9 mouse cellular contexts compared by ENCODE assay signal in the genomic region with DNA sequence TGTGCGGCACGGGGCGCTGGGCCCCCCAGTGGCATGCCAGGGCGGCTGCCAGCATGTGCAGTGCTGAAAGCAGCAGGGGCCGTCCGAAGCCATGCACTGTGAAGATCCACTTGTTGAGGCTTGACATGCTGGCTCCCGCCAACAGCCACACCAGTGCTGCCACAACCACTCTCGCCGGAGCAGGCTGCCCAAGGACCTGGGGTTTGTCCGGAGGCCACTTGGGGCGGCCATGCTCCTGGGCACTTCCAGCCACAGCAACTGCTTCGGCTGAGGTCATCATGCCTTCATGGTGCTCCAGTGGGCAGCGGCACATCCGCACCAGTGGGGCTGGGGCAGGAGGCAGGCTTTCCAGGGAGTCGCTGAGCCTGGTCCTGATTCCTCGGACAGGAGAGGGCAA. TPM values are rescaled to one million over a fixed set of nuclear protein-coding genes. Genes with fewer than 3 reads are reported as not detected.
DNase-seq lines count a peak whose midpoint lies in the region; ATAC-seq and TF ChIP-seq lines count a peak whose summit lies in the region.
"Had no signal": no experiment of that assay in that cellular context is flagged by ENCODE, and none has a peak within 500 bp of the region (broad histone marks: within the 10 kb centered on the region; RNA-seq: fewer than 3 reads in every experiment).

No protein-coding gene starts in this region.

- peak overlapping the region; percentile 80 for H3K4me2 ChIP-seq in CH12.LX (ENCODE audit: insufficient read depth, low read depth, poor library complexity, severe bottlenecking)
- H3K4me2 ChIP-seq in heart, embryonic 12.5 days, result peak overlapping the region; percentile 93
- H3K4me2 ChIP-seq in stomach, embryonic 15.5 days, result peak overlapping the region; percentile 83

- peaks cover 13% of the 10 kb centered on the region for H3K27me3 ChIP-seq in CH12.LX (replicated peaks)
- no peaks in the 10 kb centered on the region for H3K27me3 ChIP-seq in heart, embryonic 12.5 days (replicated peaks)
- H3K27me3 ChIP-seq in stomach, embryonic 15.5 days (replicated peaks), result peaks cover 7% of the 10 kb centered on the region; the same call in 1 of the 2 replicates

- no peak; the same call in 1 of the 2 replicates for TF ChIP-seq RAD21 in CH12.LX (IDR thresholded peaks at IDR 0.05; ENCODE audit: low read depth, low read length)

- H3K36me3 ChIP-seq in CH12.LX (replicated peaks in 1 of 2; ENCODE audit: control insufficient read depth in 1 of 2, insufficient read depth in 1 of 2, low read length in 1 of 2), result peaks cover 0 to 8% of the 10 kb centered on the region in 2 experiments
- H3K36me3 ChIP-seq in heart, embryonic 12.5 days, result peaks cover 10% of the 10 kb centered on the region
- H3K36me3 ChIP-seq in stomach, embryonic 15.5 days, result no peaks in the 10 kb centered on the region

- no peaks in the 10 kb centered on the region for H3K9me3 ChIP-seq in CH12.LX (replicated peaks; ENCODE audit: low read length)
- H3K9me3 ChIP-seq in heart, embryonic 12.5 days (replicated peaks), result no peaks in the 10 kb centered on the region
- no peaks in the 10 kb centered on the region for H3K9me3 ChIP-seq in stomach, embryonic 15.5 days

- no peak for TF ChIP-seq EP300 in CH12.LX (IDR thresholded peaks at IDR 0.05; ENCODE audit: low read length)

- TF ChIP-seq POLR2A in CH12.LX (IDR thresholded peaks at IDR 0.05; ENCODE audit: low read depth, low read length), result no peak

- no peaks in the 10 kb centered on the region for H3K79me2 ChIP-seq in CH12.LX (replicated peaks; ENCODE audit: control insufficient read depth, extremely low read depth, insufficient read depth, poor library complexity, severe bottlenecking)

- dilution Hi-C loops in CH12.LX (cut with MboI; ENCODE audit: extremely low pct_ligation_motif_present, extremely low pct_unique_long_range_greater_than_20kb, low sequenced_read_pairs), result no loop called here

- in situ Hi-C loops in CH12.LX (cut with MboI; ENCODE audit: low pct_ligation_motif_present, low pct_unique_long_range_greater_than_20kb, low sequenced_read_pairs), result loop anchor here (25.0 kb wide), 1 partner anchor 376 kb away; a partner anchor contains a TSS

- peak overlapping the region; percentile 61 to 83 (median 75) for H3K4me3 ChIP-seq in CH12.LX (replicated peaks in 1 of 3; ENCODE audit: low read depth in 2 of 3, low read length in 2 of 3, poor library complexity in 1 of 3)
- H3K4me3 ChIP-seq in heart, embryonic 12.5 days, result peak overlapping the region; percentile 68
- H3K4me3 ChIP-seq in layer of hippocampus, adult 2 months, result peak overlapping the region; percentile 76
- H3K4me3 ChIP-seq in stomach, embryonic 15.5 days (replicated peaks), result peak overlapping the region; percentile 58

- 1% methylated on average over 16 of the region's 16 CpGs for WGBS in heart, embryonic 12.5 days
- 6% methylated on average over 15 of the region's 16 CpGs for WGBS in stomach, embryonic 15.5 days

- DNase-seq in adrenal gland, adult 2 months, result peak; percentile 65
- DNase-seq in adrenal gland, postnatal 4 days (ENCODE audit: low spot score in 2 of 2), result no peak
- no peak for DNase-seq in CH12.LX (ENCODE audit: extremely low read depth)
- DNase-seq in embryo, embryonic 10.5 days (ENCODE audit: low spot score), result peak; percentile 39
- DNase-seq in layer of hippocampus, adult 2 months (ENCODE audit: low spot score in 2 of 2), result no peak
- DNase-seq in lung, postnatal 4 days, result peak; percentile 49 to 54

- peak; percentile 1; the same call in 1 of the 2 replicates for ATAC-seq in heart, embryonic 12.5 days (ENCODE audit: insufficient number of reproducible peaks, low FRiP score)
- ATAC-seq in stomach, embryonic 15.5 days (ENCODE audit: insufficient read depth, low FRiP score, low read depth), result 0 out of 2 replicates have a peak, but pooled peaks have one; percentile 1

- H3K4me1 ChIP-seq in CH12.LX (ENCODE audit: control insufficient read depth in 1 of 2, insufficient read depth in 2 of 2), result peaks cover 36 to 55% of the 10 kb centered on the region in 2 experiments
- peaks cover 45% of the 10 kb centered on the region for H3K4me1 ChIP-seq in heart, embryonic 12.5 days (replicated peaks)
- peaks cover 34% of the 10 kb centered on the region for H3K4me1 ChIP-seq in stomach, embryonic 15.5 days

- peak in 1 of 2 experiments; percentile 34; a peak in 2 of 4 replicates for TF ChIP-seq CTCF in CH12.LX (conservative IDR thresholded peaks at IDR 0.05 in 1 of 2, IDR thresholded peaks at IDR 0.05 in 1 of 2; ENCODE audit: low read depth in 2 of 2, low read length in 2 of 2)
- TF ChIP-seq CTCF in layer of hippocampus, adult 2 months (conservative IDR thresholded peaks at IDR 0.05), result peak; percentile 48

- peak overlapping the region; percentile 65 for H3K9ac ChIP-seq in CH12.LX (ENCODE audit: insufficient read depth, low read depth)
- peak overlapping the region; percentile 76 for H3K9ac ChIP-seq in heart, embryonic 12.5 days
- no peak overlapping the region for H3K9ac ChIP-seq in stomach, embryonic 15.5 days

- no peak overlapping the region for H3K27ac ChIP-seq in CH12.LX (ENCODE audit: insufficient read depth, low read depth)
- H3K27ac ChIP-seq in heart, embryonic 12.5 days (ENCODE audit: poor library complexity, severe bottlenecking), result no peak overlapping the region
- H3K27ac ChIP-seq in layer of hippocampus, adult 2 months, result peak overlapping the region; percentile 90
- no peak overlapping the region for H3K27ac ChIP-seq in stomach, embryonic 15.5 days

TF ChIP-seq in CH12.LX, 34 proteins besides CTCF, POLR2A, EP300 and RAD21:
- peak; percentile 62 for TF ChIP-seq BHLHE40 (IDR thresholded peaks at IDR 0.05; ENCODE audit: low read depth, low read length)
- 0 out of 2 replicates have a peak, but pooled peaks have one; percentile 21 for TF ChIP-seq TCF12 (IDR thresholded peaks at IDR 0.05; ENCODE audit: low read depth, low read length)
- no peak for TF ChIP-seq ZC3H11A (IDR thresholded peaks at IDR 0.05; ENCODE audit: low read depth, low read length)
- TF ChIP-seq JUND (conservative IDR thresholded peaks at IDR 0.05; ENCODE audit: low read depth, low read length), result no peak
- peak; percentile 73 for TF ChIP-seq MAX (IDR thresholded peaks at IDR 0.05; ENCODE audit: low read length)
- no peak for TF ChIP-seq GABPA (IDR thresholded peaks at IDR 0.05; ENCODE audit: insufficient replicate concordance, low read depth, low read length)
- 0 out of 2 replicates have a peak, but pooled peaks have one; percentile 20 for TF ChIP-seq MEF2A (IDR thresholded peaks at IDR 0.05; ENCODE audit: borderline replicate concordance, low read depth, low read length)
- no peak; the same call in 1 of the 2 replicates for TF ChIP-seq SIN3A (IDR thresholded peaks at IDR 0.05; ENCODE audit: low read length)
TF ChIP-seq in CH12.LX: peak in this region for 4.

RNA-seq across cellular contexts. Expression of a gene that starts 1.6 kb away (rescaled TPM):
- total RNA-seq in adrenal gland, adult 2 months (2021), result 10 to 100 TPM in 1 of 2 experiments, 1 to 10 TPM in 1; 3.1 to 13.5 TPM
- 13.9 and 19.3 TPM in 2 replicates for polyA plus RNA-seq in adrenal gland, adult 2 months (2012; rRNA removed)
- total RNA-seq in adrenal gland, postnatal 4 days (2021), result 1 to 10 TPM; 5.8 to 7.8 TPM
- 9.5 and 10.9 TPM in 2 replicates for total RNA-seq in CH12.LX (2012; rRNA removed)
- 3.3 and 4.5 TPM in 2 replicates for total RNA-seq in CH12.LX (2014; rRNA removed)
- 4.0 and 4.6 TPM in 2 replicates for polyA plus RNA-seq in CH12.LX (2012; ENCODE audit: insufficient read length, low read depth)
- polyA plus RNA-seq in heart, embryonic 12.5 days (2016; fragmentation: Nextera tagmentation; extraction: Ambion mirVana), result 6.2 and 6.3 TPM in 2 replicates
- 10 to 100 TPM; 16.9 TPM for total RNA-seq in layer of hippocampus, adult 2 months (2021)
- polyA plus RNA-seq in stomach, embryonic 15.5 days (2015; fragmentation: Nextera tagmentation; extraction: Ambion mirVana), result 4.0 and 4.7 TPM in 2 replicates

RNA-seq across cellular contexts. Expression of a gene that starts 17.8 kb away (rescaled TPM):
- 1 to 10 TPM; 3.9 to 9.4 TPM for total RNA-seq in adrenal gland, adult 2 months (2021)
- 2.7 and 3.9 TPM in 2 replicates for polyA plus RNA-seq in adrenal gland, adult 2 months (2012; rRNA removed)
- total RNA-seq in adrenal gland, postnatal 4 days (2021), result 1 to 10 TPM; 6.2 to 6.5 TPM
- 4.7 and 4.8 TPM in 2 replicates for total RNA-seq in CH12.LX (2012; rRNA removed)
- 2.3 and 2.8 TPM in 2 replicates for total RNA-seq in CH12.LX (2014; rRNA removed)
- 5.5 and 6.6 TPM in 2 replicates for polyA plus RNA-seq in CH12.LX (2012; ENCODE audit: insufficient read length, low read depth)
- polyA plus RNA-seq in heart, embryonic 12.5 days (2016; fragmentation: Nextera tagmentation; extraction: Ambion mirVana), result 13.5 and 14.5 TPM in 2 replicates
- total RNA-seq in layer of hippocampus, adult 2 months (2021), result 10 to 100 TPM; 24.6 to 26.0 TPM
- polyA plus RNA-seq in stomach, embryonic 15.5 days (2015; fragmentation: Nextera tagmentation; extraction: Ambion mirVana), result 8.0 and 8.1 TPM in 2 replicates

RNA-seq across cellular contexts. Expression of a gene that starts 18.0 kb away (rescaled TPM):
- total RNA-seq in adrenal gland, adult 2 months (2021), result under 1 TPM; 0.55 to 0.93 TPM
- 0.08 and 0.32 TPM in 2 replicates for polyA plus RNA-seq in adrenal gland, adult 2 months (2012; rRNA removed)
- under 1 TPM; 0.56 to 0.62 TPM for total RNA-seq in adrenal gland, postnatal 4 days (2021)
- total RNA-seq in CH12.LX (2012; rRNA removed), result 0.08 and 0.21 TPM in 2 replicates
- total RNA-seq in CH12.LX (2014; rRNA removed), result 0.08 TPM in 1 of 2 replicates, not detected in the other
- polyA plus RNA-seq in CH12.LX (2012; ENCODE audit: insufficient read length, low read depth), result 0.56 and 0.61 TPM in 2 replicates
- 0.12 and 0.20 TPM in 2 replicates for polyA plus RNA-seq in heart, embryonic 12.5 days (2016; fragmentation: Nextera tagmentation; extraction: Ambion mirVana)
- total RNA-seq in layer of hippocampus, adult 2 months (2021), result under 1 TPM; 0.39 to 0.41 TPM
- 0.19 and 0.32 TPM in 2 replicates for polyA plus RNA-seq in stomach, embryonic 15.5 days (2015; fragmentation: Nextera tagmentation; extraction: Ambion mirVana)
- total RNA-seq: hematopoietic stem cell, adult 5-6 weeks had no signal

RNA-seq across cellular contexts. Expression of a gene that starts 19.1 kb away (rescaled TPM):
- 100 to 1,000 TPM; 141 TPM for total RNA-seq in adrenal gland, adult 2 months (2021)
- 147 and 160 TPM in 2 replicates for polyA plus RNA-seq in adrenal gland, adult 2 months (2012; rRNA removed)
- total RNA-seq in adrenal gland, postnatal 4 days (2021), result 100 to 1,000 TPM; 102 to 141 TPM
- total RNA-seq in CH12.LX (2012; rRNA removed) (4.7 and 8.6 TPM in 2 replicates), CH12.LX (2014; rRNA removed) (1.2 and 1.3 TPM in 2 replicates)
- 2.5 and 2.7 TPM in 2 replicates for polyA plus RNA-seq in CH12.LX (2012; ENCODE audit: insufficient read length, low read depth)
- 73.3 and 74.2 TPM in 2 replicates for polyA plus RNA-seq in heart, embryonic 12.5 days (2016; fragmentation: Nextera tagmentation; extraction: Ambion mirVana)
- total RNA-seq in layer of hippocampus, adult 2 months (2021), result 10 to 100 TPM; 18.5 to 19.4 TPM
- 40.0 and 43.6 TPM in 2 replicates for polyA plus RNA-seq in stomach, embryonic 15.5 days (2015; fragmentation: Nextera tagmentation; extraction: Ambion mirVana)

RNA-seq across cellular contexts. Expression of a gene that starts 49.2 kb away (rescaled TPM):
- total RNA-seq in adrenal gland, adult 2 months (2021), result 1 to 10 TPM; 2.2 to 3.7 TPM
- 1.9 and 2.2 TPM in 2 replicates for polyA plus RNA-seq in adrenal gland, adult 2 months (2012; rRNA removed)
- 1 to 10 TPM; 2.4 to 2.5 TPM for total RNA-seq in adrenal gland, postnatal 4 days (2021)
- total RNA-seq in CH12.LX (2012; rRNA removed) (not detected in 2 replicates), CH12.LX (2014; rRNA removed) (not detected in 2 replicates)
- not detected in 2 replicates for polyA plus RNA-seq in CH12.LX (2012; ENCODE audit: insufficient read length, low read depth)
- 0.32 TPM in 2 replicates for polyA plus RNA-seq in heart, embryonic 12.5 days (2016; fragmentation: Nextera tagmentation; extraction: Ambion mirVana)
- 10 to 100 TPM; 81.4 to 86.7 TPM for total RNA-seq in layer of hippocampus, adult 2 months (2021)
- 0.39 and 0.40 TPM in 2 replicates for polyA plus RNA-seq in stomach, embryonic 15.5 days (2015; fragmentation: Nextera tagmentation; extraction: Ambion mirVana)
- total RNA-seq: hematopoietic stem cell, adult 5-6 weeks had no signal

Comparison
In these comparisons a context has a peak if more than half of its experiments do, and no peak if none do; other contexts are left out.
1. DNase-seq: peak in adrenal gland, adult 2 months (single experiment), embryo, embryonic 10.5 days (single experiment) and lung, postnatal 4 days (2 of 2); none in adrenal gland, postnatal 4 days (0 of 2), CH12.LX (single experiment) and layer of hippocampus, adult 2 months (0 of 2).
2. Peak in every context shown above with its lines, with median percentiles within 50 percentile points of each other: H3K4me2 ChIP-seq and H3K4me3 ChIP-seq.